Mouse (Mus musculus): ENCODE measurements around the gene Selp. TPM values are rescaled to one million over a fixed set of nuclear protein-coding genes. Genes with fewer than 3 reads are reported as not detected.

The Selp gene
- total RNA-seq, 2 experiments from 2014 or later = 0.38 TPM; not detected in 1

DNA sequence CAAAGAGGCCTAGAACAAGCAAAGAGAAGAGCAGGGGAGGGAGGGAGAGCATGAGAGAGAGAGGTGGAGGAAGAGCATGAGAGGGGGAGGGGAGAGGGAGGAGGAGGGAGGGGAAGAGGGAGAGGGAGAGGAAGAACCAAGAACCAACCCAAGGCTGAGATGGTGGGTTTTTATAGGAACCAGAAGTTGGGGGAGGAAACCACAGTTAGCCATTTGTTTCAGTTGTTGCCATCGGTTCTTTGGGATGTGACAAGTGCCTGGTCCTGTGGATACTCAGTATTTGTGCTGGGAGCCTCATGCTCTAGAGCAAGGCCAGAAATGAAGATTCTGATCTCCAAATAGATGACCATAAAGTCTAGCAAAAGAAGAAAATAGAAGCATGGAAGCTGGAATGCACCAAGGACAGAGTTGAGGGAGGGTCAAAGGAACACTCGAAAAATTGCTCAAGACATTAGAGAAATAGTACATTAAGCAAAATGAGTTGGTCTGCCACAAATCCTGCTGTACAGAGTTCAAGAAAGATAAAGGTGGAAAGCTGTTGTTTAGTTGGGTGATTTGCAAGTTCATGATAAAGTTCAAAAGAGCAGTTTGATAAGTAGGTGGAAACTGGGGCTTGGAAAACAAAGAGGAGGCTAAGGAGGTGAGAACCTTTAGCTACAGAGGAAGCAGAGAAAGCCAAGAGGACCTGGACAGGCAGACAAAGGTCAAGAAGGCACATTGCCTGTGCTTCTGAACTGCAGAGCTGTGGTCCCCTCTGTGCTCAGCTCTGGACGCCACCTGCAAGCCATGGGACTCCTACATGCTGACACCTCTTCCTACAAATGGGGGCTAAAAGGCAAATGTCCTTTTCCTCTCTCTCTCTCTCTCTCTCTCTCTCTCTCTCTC lies 5.1 kb downstream of the Selp start:
- no peak for DNase-seq

- DNase-seq = no peak
Measured at GRCm38 (mm10) chr1:164120777-164121158, 5.7 kb downstream of the Selp start.

DNA sequence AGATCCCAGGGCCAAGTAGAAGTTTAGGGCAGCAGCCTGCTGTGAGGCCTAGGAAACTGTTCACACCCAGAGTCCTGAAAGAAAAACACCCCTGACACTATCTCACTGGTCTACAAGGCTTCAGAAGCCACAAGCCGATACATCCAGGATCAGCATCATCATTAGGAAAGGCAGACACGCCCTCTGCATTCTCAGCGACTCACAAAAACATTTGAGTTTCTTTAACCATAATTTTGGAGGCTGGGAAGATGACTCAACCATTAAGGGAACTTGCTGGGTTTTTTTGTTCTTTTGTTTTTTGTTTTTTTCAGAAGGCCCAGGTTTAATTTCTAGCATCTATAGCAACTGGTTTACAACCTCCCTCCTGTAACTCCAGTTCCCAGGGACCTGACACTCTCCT lies 8.8 kb downstream of the Selp start:
- no peak for DNase-seq

DNA sequence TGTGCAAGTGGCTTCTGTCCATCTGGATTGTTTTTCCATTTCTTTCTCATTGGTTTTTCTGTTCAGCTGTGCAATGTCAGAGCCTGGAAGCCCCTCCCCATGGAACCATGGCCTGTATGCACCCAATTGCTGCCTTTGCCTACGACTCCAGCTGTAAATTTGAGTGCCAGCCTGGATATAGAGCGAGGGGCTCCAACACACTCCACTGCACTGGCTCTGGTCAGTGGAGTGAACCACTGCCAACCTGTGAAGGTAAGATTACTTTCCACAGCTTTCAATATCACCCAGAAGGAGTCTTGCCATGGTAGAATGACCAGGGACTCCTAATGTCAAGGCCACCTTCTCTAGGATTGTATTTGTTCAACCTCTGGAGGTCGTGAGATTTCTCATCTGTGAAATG lies 14.9 kb downstream of the Selp start:
- DNase-seq = no peak

DNA sequence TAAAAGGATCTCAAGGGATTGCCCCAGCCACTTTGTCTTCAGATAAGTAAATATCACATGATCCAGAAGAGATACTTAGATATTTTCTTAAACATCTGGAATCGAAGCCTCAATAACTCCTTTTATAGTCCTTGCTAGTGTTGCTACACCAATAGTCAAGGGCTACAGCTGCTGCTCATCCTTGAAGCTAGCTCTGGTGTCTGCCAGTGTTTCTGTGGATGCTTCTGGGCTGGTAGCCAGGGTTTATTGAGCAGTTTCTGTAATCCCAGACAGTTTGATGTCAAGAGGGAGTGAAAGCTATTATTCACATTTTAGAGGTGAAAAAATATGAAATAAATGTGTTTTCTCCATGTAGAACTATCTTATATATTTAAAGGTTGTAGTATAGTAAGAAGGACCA lies 17.5 kb downstream of the Selp start:
- no peak for DNase-seq

GRCm38 (mm10) chr1:164134101-164134500 lies 19.0 kb downstream of the Selp start:
- no peak for DNase-seq

GRCm38 (mm10) chr1:164135360-164135759 lies 20.3 kb downstream of the Selp start:
- DNase-seq = no peak

DNA sequence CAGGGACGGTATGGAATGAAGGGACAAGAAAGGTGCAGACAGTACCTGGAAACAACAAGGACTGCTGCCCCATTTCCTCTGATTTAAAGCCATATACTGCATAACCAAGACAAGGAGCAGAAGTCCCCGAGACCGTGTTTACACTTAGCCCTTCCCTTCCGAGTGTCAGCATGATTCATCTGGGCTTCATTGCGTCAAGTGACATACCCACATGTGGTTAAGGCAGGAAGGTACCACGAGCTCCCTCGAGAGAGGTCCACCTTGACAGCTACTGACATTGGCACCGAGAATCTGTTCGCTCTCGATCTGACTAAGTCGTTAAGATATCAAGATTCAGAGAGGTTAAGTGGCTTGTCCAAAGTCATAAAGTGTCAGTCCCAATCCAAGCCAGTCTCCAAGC lies 20.9 kb downstream of the Selp start:
- DNase-seq = no peak

DNA sequence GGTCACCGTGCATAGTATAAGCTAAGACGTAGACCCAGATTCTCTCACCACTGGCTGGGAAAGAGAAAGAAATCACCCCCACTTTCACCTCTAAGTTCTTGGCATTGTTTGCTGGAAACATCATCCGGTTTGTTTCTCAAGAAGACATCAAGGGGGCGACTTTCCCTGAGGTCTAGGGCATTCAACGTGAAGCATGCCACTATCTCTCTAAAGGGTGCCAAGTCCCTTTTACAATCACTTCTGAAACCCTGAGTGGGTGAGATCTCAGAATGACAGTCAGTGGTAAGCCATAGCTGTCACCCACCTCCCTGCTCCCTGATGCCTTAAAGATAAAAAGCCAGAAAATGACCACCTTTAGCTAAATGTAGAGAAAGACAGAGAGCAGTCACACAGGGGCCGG lies 21.6 kb downstream of the Selp start:
- DNase-seq = no peak

DNA sequence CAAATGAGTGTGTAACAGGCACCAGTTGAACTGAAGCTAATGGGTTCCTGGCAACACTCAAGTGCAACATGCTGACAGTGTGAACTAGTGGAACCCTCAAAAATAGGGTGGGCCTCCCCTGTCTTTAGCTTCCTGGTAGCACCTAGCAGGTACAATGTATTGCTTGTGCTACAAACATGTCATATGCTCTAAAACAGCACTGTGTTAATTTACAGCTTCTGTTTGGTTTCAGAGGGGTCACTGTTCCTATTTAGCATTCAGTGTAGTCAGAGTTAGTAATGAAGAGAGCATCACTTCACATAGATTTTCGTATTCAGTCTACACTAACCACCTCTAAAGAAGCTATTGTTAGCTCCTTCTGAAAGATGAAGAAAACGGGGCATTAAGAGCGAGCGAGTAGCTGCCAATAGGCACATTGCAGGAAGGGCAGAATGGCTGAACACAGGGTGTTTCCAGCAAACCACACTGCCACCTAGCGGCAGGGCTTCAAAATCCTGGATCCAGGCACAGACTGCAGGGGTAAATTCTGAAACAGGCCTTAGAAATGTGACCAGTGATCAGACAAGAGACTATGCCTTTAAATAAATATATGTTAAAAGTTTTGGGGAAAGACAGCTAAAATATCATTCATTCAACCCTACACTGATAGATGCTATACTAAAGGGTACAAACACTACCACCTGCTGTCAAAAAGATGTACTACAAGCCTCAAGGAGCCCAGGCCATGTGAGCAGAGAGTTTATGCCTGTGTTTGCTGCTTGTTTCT lies 23.5 kb downstream of the Selp start:
- DNase-seq = peak; percentile 72 to 78

DNA sequence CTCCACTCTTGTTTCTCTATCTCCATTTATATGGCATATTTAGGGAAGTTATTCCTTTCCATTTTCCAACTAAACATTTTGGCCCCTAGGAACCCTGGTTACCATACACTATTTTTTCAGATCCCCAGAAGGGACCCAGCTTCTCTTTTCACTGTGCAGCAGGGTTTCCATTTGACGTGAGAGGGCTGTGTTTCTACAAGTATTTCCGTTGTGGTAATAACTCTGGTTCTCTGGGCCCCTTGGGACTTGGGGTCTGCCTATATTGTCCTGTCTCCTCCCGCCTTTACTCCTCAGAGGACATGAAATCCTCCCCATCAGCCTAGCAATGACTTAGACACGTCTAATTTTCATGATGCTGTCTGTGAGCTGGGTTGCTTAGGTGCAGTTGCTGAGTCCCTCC lies 24.4 kb downstream of the Selp start:
- no peak for DNase-seq

DNA sequence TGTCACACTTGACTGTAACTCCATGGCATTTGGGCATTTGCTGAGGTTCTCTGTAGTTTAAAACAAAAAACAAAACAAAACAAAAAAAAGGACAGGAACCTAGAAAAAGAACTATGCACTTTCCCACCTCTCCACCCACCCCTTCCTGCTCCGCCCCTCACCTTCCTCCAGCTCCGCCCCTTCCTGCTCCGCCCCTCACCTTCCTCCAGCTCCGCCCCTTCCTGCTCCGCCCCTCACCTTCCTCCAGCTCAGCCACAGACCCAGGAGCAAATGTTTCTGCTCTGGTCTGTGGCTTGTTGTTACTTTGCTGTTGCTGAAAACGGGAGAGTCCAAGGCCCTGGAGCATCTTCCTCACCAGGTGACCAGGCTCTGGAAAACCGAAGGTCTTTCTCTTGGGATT lies 34.0 kb downstream of the Selp start:
- no peak for DNase-seq

- no peak for DNase-seq
Measured at GRCm38 (mm10) chr1:164151387-164152088, 36.5 kb downstream of the Selp start, which contains the start of gene F5. Gene F5, plus strand, starts transcription at chr1:164151838.

- no peak for DNase-seq
Measured at GRCm38 (mm10) chr1:164152836-164153235, 37.8 kb downstream of the Selp start.

DNA sequence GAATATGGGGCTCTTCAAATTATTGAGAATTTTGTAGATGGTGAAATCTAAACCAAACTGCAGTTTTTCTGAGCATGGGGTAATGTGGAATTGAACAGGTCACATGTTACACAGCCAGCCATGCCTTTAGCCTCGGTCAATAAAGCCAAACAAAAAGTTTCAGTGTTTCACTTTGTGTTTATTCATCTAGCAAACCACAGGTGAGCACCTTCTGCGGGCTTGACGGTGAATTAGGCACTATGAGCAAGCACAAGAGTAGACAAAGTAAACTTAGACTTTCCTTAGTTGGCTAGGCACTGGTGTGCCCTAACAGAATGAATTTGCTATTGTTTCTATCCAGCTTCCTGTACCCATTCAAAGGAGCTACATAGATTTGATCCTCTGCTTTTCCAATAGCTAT lies 39.9 kb downstream of the Selp start:
- no peak for DNase-seq

DNA sequence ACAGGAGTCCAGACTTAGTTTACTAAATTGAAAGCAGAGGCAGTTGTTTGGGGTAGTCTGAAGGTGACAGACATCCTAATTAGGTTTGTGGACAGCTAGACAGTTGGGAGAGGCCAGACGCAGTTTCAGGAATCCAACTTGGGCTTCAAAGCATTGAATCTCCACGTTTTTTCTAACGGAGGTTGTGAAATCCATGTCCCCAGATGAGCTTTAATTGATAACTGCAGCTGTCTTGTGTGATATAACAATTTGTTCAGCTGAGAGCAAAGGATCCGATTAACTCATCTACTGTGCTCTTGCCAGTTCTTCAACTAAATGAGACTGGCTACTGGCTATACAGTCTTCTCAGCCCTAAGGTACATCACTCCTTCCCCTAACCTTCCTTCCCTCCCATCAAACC lies 43.5 kb downstream of the Selp start:
- DNase-seq = no peak

GRCm38 (mm10) chr1:164159781-164160180 lies 44.7 kb downstream of the Selp start:
- no peak for DNase-seq

GRCm38 (mm10) chr1:164162745-164163144 lies 47.7 kb downstream of the Selp start:
- DNase-seq = no peak

DNA sequence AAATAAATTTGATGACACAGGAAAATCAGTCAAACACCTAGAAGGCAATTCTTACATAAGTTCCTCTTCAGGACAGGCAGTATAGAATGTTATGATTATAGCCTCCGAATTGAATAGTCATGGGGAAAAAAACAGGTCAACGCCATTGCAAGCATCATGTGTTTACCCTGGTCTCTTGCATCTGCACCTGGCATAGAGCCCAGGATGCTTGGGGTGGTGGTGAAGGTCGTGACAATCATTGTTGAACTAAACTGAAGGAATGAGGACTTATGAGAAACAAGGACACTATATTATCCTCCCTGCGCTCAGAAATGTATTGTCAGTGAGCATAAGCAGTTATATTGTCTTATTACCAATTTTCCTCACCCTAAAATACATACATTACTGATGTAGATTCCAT lies 53.8 kb downstream of the Selp start:
- DNase-seq = no peak

DNA sequence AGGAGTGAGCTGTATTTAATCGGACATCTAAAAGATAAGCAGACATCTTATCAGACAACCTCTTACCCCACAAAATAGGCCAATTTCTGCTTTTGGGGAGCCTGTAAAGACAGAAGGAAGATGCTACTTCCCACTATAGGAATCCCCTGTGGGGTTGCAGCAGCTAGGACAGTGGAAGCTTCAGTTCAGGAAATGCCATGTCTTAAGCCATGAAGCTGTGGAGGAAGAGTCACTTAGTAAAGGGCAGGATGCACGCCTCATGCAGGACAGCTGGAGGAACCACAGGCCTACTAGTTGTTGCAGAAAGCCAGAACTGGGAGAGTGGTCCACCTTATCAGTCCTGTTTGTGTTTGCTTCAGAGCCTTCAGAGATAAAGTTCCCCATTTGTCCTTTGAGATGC lies 55.4 kb downstream of the Selp start:
- no peak for DNase-seq

GRCm38 (mm10) chr1:164173145-164173544 lies 58.1 kb downstream of the Selp start:
- DNase-seq = no peak

DNA sequence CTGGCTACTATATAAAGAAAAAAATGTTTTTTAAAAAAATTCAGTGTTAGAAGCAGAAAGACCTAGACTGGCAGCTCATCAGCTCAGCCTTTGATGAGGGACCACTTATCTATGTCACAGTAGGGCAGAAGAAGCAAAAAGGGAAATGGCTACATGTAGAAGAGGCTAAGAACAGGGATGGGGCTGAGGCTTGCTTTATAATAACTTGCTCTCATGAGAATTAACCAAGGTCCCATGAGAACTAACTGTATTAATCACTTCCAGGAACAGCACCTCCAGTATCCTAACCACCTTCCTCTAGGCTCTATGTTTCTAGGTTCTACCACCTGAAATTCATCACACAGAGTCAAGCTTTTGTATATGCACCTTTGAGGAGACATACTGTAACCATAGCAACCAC lies 61.8 kb downstream of the Selp start:
- no peak for DNase-seq

DNA sequence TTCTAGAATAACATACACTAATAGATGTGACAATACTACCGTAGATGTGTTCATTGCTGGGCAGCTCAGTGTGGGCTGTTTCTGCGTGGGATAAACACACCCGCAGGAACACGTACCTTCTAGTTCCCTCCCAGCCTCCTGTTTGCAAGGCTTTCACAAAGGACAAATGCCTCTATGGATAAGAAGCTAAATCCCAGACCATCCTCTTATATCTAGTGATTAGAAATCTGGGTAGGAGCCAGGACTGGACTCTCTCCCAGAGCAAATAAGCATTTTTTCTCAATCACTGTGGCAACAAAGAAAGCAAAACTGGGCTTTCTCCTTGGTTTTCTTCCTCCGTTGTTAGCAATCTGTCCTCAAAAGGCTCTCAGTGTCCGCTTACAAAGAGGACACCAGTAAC lies 63.4 kb downstream of the Selp start:
- no peak for DNase-seq
